Mouse (Mus musculus) left cerebral cortex, adult 9 months (tissue): ENCODE results near the gene Izumo2.

Source experiments
- DNase-seq, 2 experiments: peaks; one replicate each; pipeline ENCODE4 v3.0.0; 2022; ENCODE audit warnings: low spot score in 2 of 2

Izumo2 gene

GRCm38 (mm10) chr7:44708574-44708973 is at the start of gene Izumo2:
TSS of gene Izumo2 (plus strand) at chr7:44708742.
- DNase-seq, result no peak

GRCm38 (mm10) chr7:44661219-44661618 is 47.3 kb upstream of the Izumo2 start:
- peak; percentile 52 to 88 for DNase-seq

- DNase-seq, result no peak
Measured at GRCm38 (mm10) chr7:44662168-44662567, 46.4 kb upstream of the Izumo2 start.

GRCm38 (mm10) chr7:44662569-44662968 is 46.0 kb upstream of the Izumo2 start:
- no peak for DNase-seq

- DNase-seq, result no peak
Measured at GRCm38 (mm10) chr7:44663546-44663945, 45.0 kb upstream of the Izumo2 start.

- no peak for DNase-seq
Measured at GRCm38 (mm10) chr7:44664731-44665130, 43.8 kb upstream of the Izumo2 start.

GRCm38 (mm10) chr7:44666462-44666861 is 42.1 kb upstream of the Izumo2 start:
- DNase-seq, result no peak

GRCm38 (mm10) chr7:44667996-44668738 is 40.4 kb upstream of the Izumo2 start:
- DNase-seq, result no peak

GRCm38 (mm10) chr7:44669103-44669502 is 39.4 kb upstream of the Izumo2 start:
- no peak for DNase-seq

- peak; percentile 91 to 96 for DNase-seq
Measured at GRCm38 (mm10) chr7:44670803-44671202, 37.7 kb upstream of the Izumo2 start, which contains the start of gene Myh14. TSS of gene Myh14 (minus strand) at chr7:44670843.

- DNase-seq, result no peak
Measured at GRCm38 (mm10) chr7:44672193-44672592, 36.3 kb upstream of the Izumo2 start.

- no peak for DNase-seq
Measured at GRCm38 (mm10) chr7:44674511-44674910, 34.0 kb upstream of the Izumo2 start.

- DNase-seq, result no peak
Measured at GRCm38 (mm10) chr7:44675171-44675570, 33.4 kb upstream of the Izumo2 start.

GRCm38 (mm10) chr7:44676126-44676525 is 32.4 kb upstream of the Izumo2 start:
- DNase-seq, result no peak

GRCm38 (mm10) chr7:44676611-44677010 is 31.9 kb upstream of the Izumo2 start:
- peak; percentile 58 to 59 for DNase-seq

- DNase-seq, result no peak
Measured at GRCm38 (mm10) chr7:44683656-44684055, 24.9 kb upstream of the Izumo2 start.

GRCm38 (mm10) chr7:44685531-44686402 is 22.8 kb upstream of the Izumo2 start:
- DNase-seq, result no peak

GRCm38 (mm10) chr7:44688890-44689289 is 19.7 kb upstream of the Izumo2 start:
- no peak for DNase-seq

- DNase-seq, result no peak
Measured at GRCm38 (mm10) chr7:44689331-44689730, 19.2 kb upstream of the Izumo2 start.

- no peak for DNase-seq
Measured at GRCm38 (mm10) chr7:44693427-44694175, 14.9 kb upstream of the Izumo2 start.

- DNase-seq, result no peak
Measured at GRCm38 (mm10) chr7:44695223-44695622, 13.3 kb upstream of the Izumo2 start.

- DNase-seq, result no peak
Measured at GRCm38 (mm10) chr7:44697191-44697710, 11.3 kb upstream of the Izumo2 start.
